Mouse (Mus musculus) urinary bladder, adult 18-20 months (tissue): ENCODE results near the gene Clca3b.
"Not testable (repeated sequence)": the region's sequence is repeated elsewhere in the genome, so short reads cannot be mapped to it uniquely, and the experiment has no call there.

Experiments used
- DNase-seq, 2 experiments: peaks; one replicate each; pipeline ENCODE4 v3.0.0; 2022; ENCODE audit warnings: low spot score in 2 of 2, mixed read lengths in 2 of 2

Gene Clca3b

DNA sequence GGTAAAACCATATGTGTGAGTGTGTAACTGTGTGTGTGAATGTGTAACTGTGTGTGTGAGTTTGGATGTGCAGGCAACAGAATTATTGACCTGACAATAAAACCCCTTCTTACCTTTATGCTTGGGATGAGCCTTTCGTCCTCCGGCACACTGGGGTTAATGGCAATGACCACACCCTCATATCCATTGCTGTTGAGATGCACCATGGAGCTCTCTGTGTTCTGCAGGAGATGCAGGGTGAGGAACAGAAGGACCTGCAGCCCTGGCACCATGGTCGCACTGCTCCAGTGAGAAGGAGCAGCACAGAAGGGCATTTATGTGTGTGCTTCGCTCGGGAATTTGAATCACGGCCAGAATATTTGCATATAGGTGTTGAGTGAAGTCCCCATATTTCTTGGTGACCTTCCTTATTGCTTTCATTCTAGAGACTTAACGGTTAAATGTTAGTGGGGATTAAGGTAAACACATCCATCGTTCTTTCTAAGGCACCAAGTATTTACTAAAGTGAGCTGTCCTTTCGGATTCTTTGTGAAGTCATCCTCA is at the start of gene Clca3b:
Gene Clca3b (minus strand): TSS at position 344 of the 543 bp plus-strand sequence.
- DNase-seq, result not testable (repeated sequence)

DNA sequence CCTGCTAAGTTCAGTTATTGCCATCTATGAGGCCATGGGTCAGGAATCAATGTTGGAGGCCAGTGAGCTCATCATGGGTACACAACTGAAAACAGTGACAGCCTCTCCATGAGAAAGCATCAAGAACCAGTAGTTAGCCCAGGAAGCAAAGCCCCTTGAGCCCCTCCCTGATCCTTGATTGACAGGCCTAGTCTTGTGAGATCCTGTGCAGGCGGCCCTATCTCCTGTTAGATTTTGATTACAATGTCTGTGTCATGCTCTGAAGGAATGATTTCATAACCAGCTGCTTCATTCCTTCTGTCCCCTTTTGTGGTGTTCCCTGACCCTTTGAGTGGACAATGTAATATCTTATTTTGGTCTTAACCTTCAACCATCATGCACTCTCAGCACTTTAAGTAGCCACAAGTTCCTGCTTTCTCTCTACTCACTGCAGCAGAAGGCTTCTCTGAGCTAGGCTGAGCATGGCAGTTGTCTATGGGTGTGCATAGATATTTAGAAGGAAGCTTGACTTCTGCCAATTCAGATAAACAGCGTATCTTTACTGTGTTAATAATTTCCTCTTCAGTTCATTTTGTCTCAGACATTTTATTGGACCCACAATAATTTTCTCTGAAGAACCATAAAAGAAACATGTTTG is 48.0 kb upstream of the Clca3b start:
- DNase-seq, result no peak

DNA sequence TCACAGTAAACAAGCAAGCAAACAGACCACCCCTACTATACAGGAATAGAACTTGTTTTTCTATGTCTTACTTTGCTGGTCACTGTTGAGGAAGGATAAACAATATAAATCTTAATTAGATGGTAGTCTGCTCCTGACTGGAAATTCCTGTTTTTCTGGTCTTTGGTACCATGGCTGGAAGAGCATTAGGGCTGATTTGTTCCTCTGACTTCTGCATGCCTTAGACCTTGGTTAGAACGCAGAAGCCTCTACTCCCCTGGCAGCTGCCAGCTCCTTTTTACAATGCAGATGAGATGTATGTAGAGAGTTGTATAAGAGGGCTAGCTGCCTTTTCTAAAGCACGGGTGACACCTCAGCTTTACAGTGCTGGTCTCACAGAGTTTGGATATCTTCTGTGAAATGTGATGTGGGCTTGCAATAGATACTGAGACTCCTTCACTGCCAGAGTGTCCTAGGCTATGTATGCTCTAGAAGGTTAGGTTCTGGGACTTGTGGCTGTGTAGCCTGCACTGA is 41.1 kb upstream of the Clca3b start:
- peak in 1 of 2 experiments; percentile 18 for DNase-seq

- DNase-seq, result no peak
Observed at GRCm38 (mm10) chr3:144886957-144887356, 37.8 kb upstream of the Clca3b start.

GRCm38 (mm10) chr3:144872012-144872411 is 22.9 kb upstream of the Clca3b start:
- not testable (repeated sequence) for DNase-seq

- DNase-seq, result no peak
Observed at GRCm38 (mm10) chr3:144849584-144849983, 427 bp upstream of the Clca3b start.

GRCm38 (mm10) chr3:144827257-144827656 is 21.9 kb downstream of the Clca3b start:
- DNase-seq, result no peak

DNA sequence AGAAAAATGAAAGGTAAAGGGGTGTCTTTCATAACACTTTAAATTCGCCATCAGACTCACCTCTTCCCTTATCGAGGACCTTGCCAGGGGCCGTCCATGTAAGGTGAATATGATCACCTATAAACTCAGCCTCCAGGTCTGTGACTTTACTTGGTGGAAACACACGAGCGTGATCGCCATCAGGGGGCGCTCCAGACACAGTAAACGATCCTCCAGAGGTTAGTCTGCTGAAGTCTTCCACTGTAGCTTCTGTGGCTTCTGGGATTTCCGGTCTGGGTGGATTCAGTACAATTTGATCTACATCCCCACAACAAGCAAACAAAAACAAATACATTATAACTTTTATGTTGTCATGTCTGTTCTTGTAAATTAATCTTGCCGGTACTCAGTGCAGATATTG is 24.0 kb downstream of the Clca3b start:
- DNase-seq, result peak; percentile 75 to 76

DNA sequence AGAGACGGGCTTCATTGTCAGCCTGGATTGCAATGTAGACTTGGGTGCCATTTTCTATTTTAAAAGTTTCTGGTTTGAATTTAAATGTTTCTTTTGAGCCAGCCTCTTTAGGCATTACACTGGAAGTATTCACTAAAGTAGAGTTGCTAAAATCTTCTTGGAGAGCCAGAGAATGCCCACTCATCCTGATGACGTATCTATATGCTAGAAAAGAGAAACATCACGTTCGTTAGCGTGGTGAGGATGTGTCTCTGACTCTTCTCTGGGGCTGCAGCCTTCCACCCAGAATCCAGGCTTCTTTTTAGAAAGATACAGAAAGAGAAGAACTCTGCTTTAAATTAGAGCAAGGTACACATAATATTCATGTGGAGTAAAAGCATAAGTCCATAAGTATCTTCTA is 25.8 kb downstream of the Clca3b start:
- no peak for DNase-seq

- no peak for DNase-seq
Observed at GRCm38 (mm10) chr3:144820632-144821031, 28.5 kb downstream of the Clca3b start.

DNA sequence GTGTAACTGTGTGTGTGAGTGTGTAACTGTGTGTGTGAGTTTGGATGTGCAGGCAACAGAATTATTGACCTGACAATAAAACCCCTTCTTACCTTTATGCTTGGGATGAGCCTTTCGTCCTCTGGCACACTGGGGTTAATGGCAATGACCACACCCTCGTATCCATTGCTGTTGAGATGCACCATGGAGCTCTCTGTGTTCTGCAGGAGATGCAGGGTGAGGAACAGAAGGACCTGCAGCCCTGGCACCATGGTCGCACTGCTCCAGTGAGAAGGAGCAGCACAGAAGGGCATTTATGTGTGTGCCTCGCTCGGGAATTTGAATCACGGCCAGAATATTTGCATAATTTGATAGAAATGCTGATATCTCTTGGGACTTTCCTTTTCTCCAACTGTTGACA is 29.9 kb downstream of the Clca3b start, which contains the start of gene Clca3a2:
Gene Clca3a2 (minus strand): TSS at position 276 of the 400 bp plus-strand sequence.
- DNase-seq, result not testable (repeated sequence)

GRCm38 (mm10) chr3:144813336-144813735 is 35.8 kb downstream of the Clca3b start:
- DNase-seq, result not testable (repeated sequence)

GRCm38 (mm10) chr3:144811821-144812220 is 37.3 kb downstream of the Clca3b start:
- DNase-seq, result no peak

GRCm38 (mm10) chr3:144808153-144808925 is 40.8 kb downstream of the Clca3b start:
- not testable (repeated sequence) for DNase-seq

- DNase-seq, result not testable (repeated sequence)
Observed at GRCm38 (mm10) chr3:144806626-144807025, 42.5 kb downstream of the Clca3b start.

- DNase-seq, result peak in 1 of 2 experiments; percentile 22
Observed at GRCm38 (mm10) chr3:144801861-144802260, 47.3 kb downstream of the Clca3b start.

- DNase-seq, result no peak
Observed at GRCm38 (mm10) chr3:144785181-144786148, 63.7 kb downstream of the Clca3b start.
